Mouse (Mus musculus): ENCODE data around the gene Tut4. TPM values are rescaled to one million over a fixed set of nuclear protein-coding genes. Genes with fewer than 3 reads are reported as not detected.

Tut4 gene
- total RNA-seq, 2 experiments from 2014 or later = 19.0 to 20.0 TPM

DNA sequence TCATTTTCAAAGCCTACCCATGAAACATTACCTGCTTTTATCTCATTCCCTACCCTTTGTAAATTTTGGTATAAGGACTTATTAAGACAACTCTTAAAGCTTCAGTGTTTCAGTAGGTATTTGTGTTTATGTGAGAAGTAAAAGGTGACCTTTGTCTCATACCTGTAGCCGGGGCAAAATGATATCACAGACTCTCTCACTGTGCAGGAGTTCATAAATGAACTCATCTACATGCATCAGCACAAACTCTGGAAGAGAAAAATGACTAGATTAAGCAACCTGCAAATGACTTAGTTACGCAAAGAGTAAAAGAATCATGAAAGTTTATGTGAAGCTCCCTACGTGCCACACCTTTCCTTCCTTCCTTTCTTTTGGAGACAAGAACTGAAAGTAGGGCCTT, 113.4 kb downstream of the Tut4 start:
- no peak for DNase-seq
- Histone ChIP-seq H3K27ac (no peak overlapping the region), H3K4me3 (no peak overlapping the region)
- no peak for TF ChIP-seq CTCF (IDR thresholded peaks at IDR 0.05)
- intact Hi-C loops (cut with DNase I) = loop anchor here (5.0 kb wide), 1 partner anchor 235 kb away; no protein-coding TSS in a partner anchor

DNA sequence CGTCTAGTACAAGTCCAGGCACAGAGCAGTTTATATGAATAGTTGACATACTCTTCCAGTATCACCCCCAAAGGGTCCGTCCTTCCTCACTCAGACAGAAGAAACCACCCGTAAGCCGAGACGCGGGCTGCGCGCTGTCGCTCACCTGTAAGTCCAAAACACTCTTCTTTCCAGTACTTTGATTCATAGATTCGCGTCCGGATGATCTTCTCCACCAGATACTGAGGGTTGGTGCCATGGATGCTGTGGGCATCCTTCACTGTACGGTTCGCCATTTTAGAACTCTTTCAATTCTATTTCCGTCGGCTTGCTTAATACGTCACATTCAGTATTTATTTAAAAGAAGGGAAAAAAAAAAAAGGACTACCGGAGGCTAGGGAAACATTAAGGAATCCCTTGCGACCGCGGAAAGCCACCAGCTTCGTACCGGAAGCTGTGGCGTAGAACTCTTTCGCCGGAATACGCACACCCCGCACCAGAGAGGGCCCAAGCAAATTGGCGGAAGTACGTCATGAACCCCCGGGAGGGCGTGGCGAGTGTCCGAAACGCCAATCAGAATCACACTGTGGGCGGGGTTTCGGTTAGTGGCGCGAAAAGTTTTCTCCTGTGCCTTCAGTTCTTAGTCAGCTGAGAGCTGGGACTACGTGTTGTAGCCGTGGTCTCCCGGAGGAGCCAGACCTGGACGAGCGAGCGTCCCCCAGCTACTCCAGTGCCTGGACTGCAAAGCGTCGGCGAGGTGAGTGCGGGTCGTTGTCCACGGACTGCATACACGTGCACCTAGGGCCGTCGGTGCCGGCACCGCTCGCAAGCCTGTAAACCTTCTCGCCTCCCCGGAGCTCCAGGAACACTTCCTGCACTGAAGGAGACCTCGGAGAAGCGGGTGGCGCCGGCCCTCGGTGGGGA, 119.9 kb downstream of the Tut4 start, which contains the start of the genes Prpf38a and Orc1:
Prpf38a (minus strand) TSS at position 497 of the 903 bp plus-strand sequence.
Orc1 (plus strand) TSS at position 584 of the 903 bp plus-strand sequence.
- intact Hi-C loops (cut with DNase I) = loop anchor here (2.0 kb wide), 1 partner anchor 40 kb away; the partner anchor contains the start of gene Cc2d1b
- DNase-seq = peak; percentile 97
- Histone ChIP-seq H3K27ac (peak within 1 kb of the TSS; percentile 91), H3K4me3 (peak within 1 kb of the TSS; percentile 97)
- TF ChIP-seq CTCF (IDR thresholded peaks at IDR 0.05) = no peak

DNA sequence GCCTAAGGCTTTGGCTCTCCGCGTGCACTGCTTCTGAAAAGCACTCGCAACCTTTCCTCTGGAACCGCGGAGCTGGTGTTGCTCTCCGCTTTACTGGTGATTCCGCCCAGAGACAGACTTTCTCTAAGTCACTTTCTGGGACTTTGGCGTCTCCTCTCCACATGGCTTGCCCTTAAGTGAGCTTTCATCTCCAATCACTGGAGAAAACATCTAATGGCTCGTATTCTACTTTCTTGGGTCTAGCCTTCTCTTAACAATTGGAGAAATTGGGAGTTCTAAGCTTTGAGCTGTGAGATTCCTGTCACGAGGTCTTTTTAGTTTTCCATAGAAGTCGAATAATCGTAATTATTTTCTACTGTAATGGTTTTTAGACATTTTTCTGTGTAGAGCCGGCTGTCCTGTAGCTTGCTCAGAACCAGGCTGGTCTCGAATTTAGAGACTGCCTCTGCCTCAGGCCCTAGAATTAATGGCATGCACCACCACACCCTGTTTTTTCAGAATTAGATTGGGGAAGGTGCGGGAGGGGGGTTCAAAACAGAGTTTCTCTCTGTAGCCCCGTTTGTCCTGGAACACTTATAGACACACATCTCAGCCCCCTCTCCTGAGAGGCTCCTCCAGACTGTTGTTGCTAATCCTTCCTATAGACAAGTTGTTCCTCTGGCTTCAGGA, 120.7 kb downstream of the Tut4 start:
- no peak for DNase-seq
- Histone ChIP-seq H3K4me3 (peak overlapping the region; percentile 97), H3K27ac (peak overlapping the region; percentile 91)
- no peak for TF ChIP-seq CTCF (IDR thresholded peaks at IDR 0.05)
- intact Hi-C loops (cut with DNase I) = loop anchor here (2.0 kb wide), 1 partner anchor 39 kb away; the partner anchor contains the start of gene Cc2d1b

DNA sequence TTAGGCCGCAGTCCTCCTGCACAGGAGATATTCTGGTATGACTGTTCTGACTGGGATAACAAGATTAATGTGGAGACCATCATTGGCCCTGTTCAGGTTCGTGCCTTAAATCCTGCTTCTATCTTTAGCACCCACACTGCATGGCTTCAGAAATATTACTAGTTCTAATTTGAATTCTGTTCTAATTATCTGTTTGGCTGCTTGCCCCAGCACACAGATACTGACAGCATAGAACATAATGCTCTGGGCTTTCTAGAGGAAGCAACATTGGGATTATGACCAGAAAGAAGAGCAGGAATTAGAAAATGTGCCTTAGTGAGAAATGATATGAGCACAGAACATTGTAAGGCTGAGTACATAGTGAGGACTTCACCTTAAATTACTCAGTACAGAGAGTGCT, 134.2 kb downstream of the Tut4 start:
- intact Hi-C loops (cut with DNase I) = no loop called here
- no peak for DNase-seq
- Histone ChIP-seq H3K27ac (no peak overlapping the region), H3K4me3 (no peak overlapping the region)
- no peak for TF ChIP-seq CTCF (IDR thresholded peaks at IDR 0.05)

DNA sequence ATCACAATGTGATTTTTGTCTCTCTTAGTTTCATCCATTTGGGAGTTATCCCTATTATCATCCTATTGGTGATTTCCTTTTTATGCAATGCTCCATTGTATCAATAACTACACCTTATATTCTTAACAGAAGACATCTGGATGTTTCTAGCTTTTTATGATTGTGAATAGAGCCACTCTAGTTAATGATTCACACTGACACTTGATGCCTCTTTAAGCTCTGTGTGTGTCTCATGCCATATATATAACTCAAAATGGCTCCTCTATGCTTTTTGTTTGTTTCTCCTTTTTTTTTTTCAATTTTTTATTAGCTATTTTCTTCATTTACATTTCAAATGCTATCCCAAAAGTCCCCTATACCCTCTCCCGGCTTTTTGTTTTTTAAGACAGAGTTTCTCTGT, 136.6 kb downstream of the Tut4 start:
- DNase-seq = no peak
- intact Hi-C loops (cut with DNase I) = no loop called here
- Histone ChIP-seq H3K4me3 (no peak overlapping the region), H3K27ac (no peak overlapping the region)
- no peak for TF ChIP-seq CTCF (IDR thresholded peaks at IDR 0.05)

DNA sequence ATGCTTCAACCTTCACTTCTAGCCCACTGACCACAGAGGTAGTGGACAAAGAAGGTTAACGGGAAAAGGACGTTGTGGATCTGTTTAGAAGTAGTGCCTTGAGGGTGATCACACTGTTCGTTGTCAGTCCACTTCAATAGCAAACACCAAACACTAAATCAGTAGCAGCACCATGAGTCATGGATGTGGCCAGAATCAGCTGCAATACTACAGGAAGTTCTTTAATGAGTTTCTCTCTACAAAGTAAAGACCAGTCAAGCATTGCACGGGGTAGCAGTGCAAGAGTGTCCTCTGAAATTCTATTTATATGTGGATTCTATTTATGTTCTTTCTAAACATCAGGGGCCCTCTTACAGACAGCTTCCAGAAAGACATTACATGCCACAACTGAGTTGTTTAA, 139.1 kb downstream of the Tut4 start:
- DNase-seq = no peak
- TF ChIP-seq CTCF (IDR thresholded peaks at IDR 0.05) = no peak
- intact Hi-C loops (cut with DNase I) = no loop called here
- no peak overlapping the region for H3K27ac ChIP-seq
- no peak overlapping the region for H3K4me3 ChIP-seq

DNA sequence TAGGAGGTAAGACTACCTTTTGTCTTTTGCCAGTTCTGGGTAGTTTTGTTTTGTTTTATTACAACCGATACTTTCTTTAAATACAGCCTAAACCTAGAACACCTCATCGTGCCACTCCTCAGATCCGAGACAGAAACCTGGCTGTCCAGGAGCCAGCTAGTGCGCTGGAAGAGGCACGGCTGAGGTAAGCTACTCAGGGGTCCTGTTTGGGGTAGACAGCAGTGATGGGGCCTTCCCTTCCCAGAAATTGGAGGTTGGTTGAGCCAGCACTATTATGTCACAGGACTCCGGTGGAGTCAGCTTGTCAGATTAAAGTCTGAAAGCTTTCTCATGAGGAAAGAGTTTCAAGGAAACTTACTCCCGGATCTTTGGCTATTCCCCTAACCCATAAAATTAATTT, 142.6 kb downstream of the Tut4 start:
- no peak for DNase-seq
- no peak overlapping the region for H3K27ac ChIP-seq
- intact Hi-C loops (cut with DNase I) = no loop called here
- no peak for TF ChIP-seq CTCF (IDR thresholded peaks at IDR 0.05)
- H3K4me3 ChIP-seq = no peak overlapping the region

DNA sequence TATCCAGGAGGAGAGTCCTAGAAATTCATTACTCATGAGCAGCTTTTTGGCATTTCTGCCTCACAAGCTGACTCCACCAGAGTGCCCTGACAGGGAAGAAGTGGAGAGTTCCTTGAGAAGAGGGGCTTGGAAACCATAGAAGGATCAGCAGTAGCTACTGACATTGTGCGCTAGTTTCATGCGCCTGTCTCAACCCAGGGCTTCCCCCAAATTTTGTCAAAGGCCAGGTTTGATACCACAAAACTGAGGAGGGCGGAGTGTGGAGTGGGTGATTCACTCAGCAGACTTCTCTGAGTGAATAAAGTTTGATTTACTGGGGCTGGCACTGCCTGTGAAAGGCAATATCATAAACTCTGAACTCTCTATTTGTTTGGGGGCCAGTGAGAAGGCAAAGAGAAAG, 149.4 kb downstream of the Tut4 start:
- TF ChIP-seq CTCF (IDR thresholded peaks at IDR 0.05) = no peak
- H3K27ac ChIP-seq = no peak overlapping the region
- intact Hi-C loops (cut with DNase I) = no loop called here
- no peak for DNase-seq
- no peak overlapping the region for H3K4me3 ChIP-seq

Other genes starting within 250 kb of the Tut4 start
- under 1 TPM; 0.50 to 0.54 TPM for gene Zyg11a, start 241.4 kb upstream of the Tut4 start, total RNA-seq (2021)
- 10 to 100 TPM; 50.8 to 56.0 TPM for gene Zyg11b, start 158.3 kb upstream of the Tut4 start, total RNA-seq (2021)
- gene Coa7, start 131.3 kb upstream of the Tut4 start, total RNA-seq (2021) = 10 to 100 TPM; 33.6 to 35.8 TPM
- gene Shisal2a, start 76.1 kb upstream of the Tut4 start, total RNA-seq (2021) = not detected
- gene Gpx7, start 52.5 kb upstream of the Tut4 start, total RNA-seq (2021) = 1 to 10 TPM; 6.3 TPM
- gene Prpf38a, start 119.9 kb downstream of the Tut4 start, total RNA-seq (2021) = 10 to 100 TPM; 12.1 to 13.0 TPM
- under 1 TPM in 1 of 2 experiments, not detected in 1; 0.38 TPM for gene Orc1, start 120.0 kb downstream of the Tut4 start, total RNA-seq (2021)
- gene Cc2d1b, start 160.5 kb downstream of the Tut4 start, total RNA-seq (2021) = 10 to 100 TPM; 17.2 to 20.7 TPM